Mouse (Mus musculus): Measurements from ENCODE around the gene Sstr3. TPM values are rescaled to one million over a fixed set of nuclear protein-coding genes. Genes with fewer than 3 reads are reported as not detected.

Sstr3 gene
- polyA plus RNA-seq, 1 experiment from 2014 or later, result 0.58 TPM

DNA sequence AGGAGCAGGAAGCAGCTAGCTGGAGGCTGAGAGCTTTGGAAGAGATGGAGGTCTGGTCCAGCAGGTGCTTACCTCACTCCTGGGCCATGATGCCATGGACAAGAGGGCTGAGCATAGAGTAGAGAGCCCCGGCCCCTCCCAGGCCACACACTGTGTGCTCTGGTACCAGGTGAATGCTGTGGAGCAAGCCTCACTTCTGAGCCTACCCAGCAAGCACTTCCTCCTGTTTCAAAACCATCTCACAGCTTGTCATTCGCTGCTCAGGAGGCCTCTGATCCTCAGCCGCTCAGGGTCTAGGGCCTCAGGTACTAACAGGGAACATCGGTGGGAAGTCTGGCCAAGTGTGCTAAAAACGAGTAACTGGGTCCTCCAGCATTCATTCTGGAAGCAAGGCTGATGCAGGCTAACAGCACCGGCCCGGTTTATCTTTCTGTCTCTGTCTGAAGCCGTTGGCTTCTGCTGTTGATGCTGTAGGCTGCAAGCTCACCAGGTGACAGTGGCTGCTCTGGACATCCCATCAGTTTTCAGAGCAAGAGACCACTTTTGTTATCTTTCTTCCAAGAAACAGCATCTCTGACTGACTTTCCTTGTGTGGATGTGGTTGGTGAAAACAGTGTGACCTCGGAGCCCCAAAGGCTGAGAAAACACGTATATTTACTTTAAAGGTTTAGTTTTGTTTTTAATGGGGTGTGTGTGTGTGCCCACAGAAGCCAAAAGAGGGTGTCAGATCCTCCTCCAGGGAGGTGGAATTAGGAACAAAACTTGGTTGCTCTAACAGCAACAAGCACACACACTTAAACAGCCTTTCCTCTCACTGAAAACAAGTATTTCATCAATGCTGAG lies 13.4 kb upstream of the Sstr3 start:
- H3K36me3 ChIP-seq, result no peaks in the 10 kb centered on the region
- H3K27me3 ChIP-seq, result no peaks in the 10 kb centered on the region
- H3K9ac ChIP-seq, result no peak overlapping the region
- H3K4me1 ChIP-seq, result peaks cover 19% of the 10 kb centered on the region; the same call in 1 of the 2 replicates
- no peak for ATAC-seq (replicated peaks; ENCODE audit: low FRiP score)
- no peak overlapping the region for H3K27ac ChIP-seq
- 66% methylated on average over 10 of the region's 10 CpGs for WGBS
- no peak overlapping the region for H3K4me3 ChIP-seq (replicated peaks)
- no peak overlapping the region for H3K4me2 ChIP-seq
- H3K9me3 ChIP-seq (replicated peaks), result no peaks in the 10 kb centered on the region; the same call in 1 of the 2 replicates

DNA sequence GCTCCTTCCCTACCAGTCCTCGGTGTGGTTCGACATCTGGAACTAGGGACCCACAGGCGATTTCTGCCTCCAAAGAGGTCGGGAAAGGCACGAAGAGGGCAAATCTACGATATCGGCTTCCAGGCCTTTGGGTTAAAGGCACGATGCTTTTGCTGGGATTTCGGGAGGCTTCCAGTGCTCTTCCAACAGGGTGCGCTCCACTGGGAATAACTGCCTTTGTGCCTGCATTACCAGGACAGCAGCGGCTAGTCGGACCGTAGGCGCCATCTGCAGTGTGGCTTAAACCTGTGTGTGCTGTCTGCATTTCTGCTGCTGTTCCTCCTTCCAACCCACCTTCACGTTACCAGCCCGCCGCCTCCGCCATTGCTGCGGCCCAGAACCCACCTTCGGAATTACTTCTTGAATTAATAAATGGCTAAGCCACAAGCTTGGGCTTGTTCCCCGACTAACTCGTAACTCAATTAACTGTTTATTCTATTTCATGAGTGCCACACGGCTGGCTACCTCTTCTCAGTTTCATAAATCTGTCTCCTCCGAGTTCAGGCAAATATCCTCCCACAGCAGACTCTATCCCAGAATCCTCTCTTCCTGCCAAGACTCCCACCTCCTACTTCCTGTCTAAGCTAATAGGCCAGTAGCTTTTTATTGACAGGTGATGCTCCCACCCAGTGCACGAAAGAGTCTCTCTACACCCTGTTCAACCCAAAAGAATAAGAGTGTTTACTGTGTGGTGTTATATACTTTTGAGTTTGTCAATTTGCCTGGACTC lies 10.2 kb upstream of the Sstr3 start:
- H3K4me3 ChIP-seq (replicated peaks), result peak overlapping the region; percentile 19

GRCm38 (mm10) chr15:78549189-78549734 lies 4.8 kb upstream of the Sstr3 start:
- Histone ChIP-seq H3K4me1 (peaks cover 25% of the 10 kb centered on the region), H3K36me3 (no peaks in the 10 kb centered on the region), H3K9ac (no peak overlapping the region), H3K4me2 (no peak overlapping the region), H3K27ac (no peak overlapping the region), H3K27me3 (peaks cover 6% of the 10 kb centered on the region; the same call in 1 of the 2 replicates), H3K9me3 (replicated peaks) (peaks cover 11% of the 10 kb centered on the region), H3K4me3 (replicated peaks) (no peak overlapping the region)
- WGBS, result 66% methylated on average over 4 of the region's 4 CpGs
- 0 out of 2 replicates have a peak, but pooled peaks have one; percentile 19 for ATAC-seq (replicated peaks; ENCODE audit: low FRiP score)

More for the DNA sequence above, 10.2 kb upstream of the Sstr3 start:
- H3K4me1 ChIP-seq, result peaks cover 14% of the 10 kb centered on the region; the same call in 1 of the 2 replicates
- no peak overlapping the region for H3K27ac ChIP-seq
- no peak for ATAC-seq (replicated peaks; ENCODE audit: low FRiP score)
- no peak overlapping the region for H3K9ac ChIP-seq
- no peaks in the 10 kb centered on the region for H3K36me3 ChIP-seq
- H3K9me3 ChIP-seq (replicated peaks), result peaks cover 11% of the 10 kb centered on the region
- WGBS, result 58% methylated on average over 25 of the region's 25 CpGs
- peak overlapping the region; percentile 40 for H3K4me2 ChIP-seq
- H3K27me3 ChIP-seq, result no peaks in the 10 kb centered on the region

DNA sequence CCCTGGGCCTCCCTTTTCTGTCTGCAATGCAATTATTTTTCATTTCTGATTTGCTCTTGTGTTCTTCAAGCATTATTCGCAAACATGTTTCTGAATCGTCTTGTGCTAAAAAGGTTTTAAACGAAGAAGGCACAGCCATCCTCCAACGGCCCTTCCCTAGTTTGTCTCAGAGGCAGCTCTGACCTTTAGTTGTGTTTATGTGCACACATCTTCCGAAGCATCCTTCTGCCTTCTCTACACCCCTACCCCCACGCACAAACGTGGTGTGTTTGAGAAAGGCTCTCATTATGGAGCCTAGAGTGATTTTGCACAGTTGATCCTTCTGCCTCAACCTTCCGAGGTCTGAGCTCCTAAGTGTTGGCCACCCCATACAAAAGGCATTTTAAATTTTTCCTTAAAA lies 4.2 kb upstream of the Sstr3 start:
- H3K27me3 ChIP-seq, result peaks cover 6% of the 10 kb centered on the region; the same call in 1 of the 2 replicates
- no peak overlapping the region for H3K27ac ChIP-seq
- no peak overlapping the region for H3K9ac ChIP-seq
- WGBS, result 54% methylated on average over 8 of the region's 8 CpGs
- ATAC-seq (replicated peaks; ENCODE audit: low FRiP score), result no peak
- no peak overlapping the region for H3K4me2 ChIP-seq
- H3K4me3 ChIP-seq (replicated peaks), result no peak overlapping the region
- H3K4me1 ChIP-seq, result peaks cover 28% of the 10 kb centered on the region
- H3K36me3 ChIP-seq, result no peaks in the 10 kb centered on the region
- peaks cover 11% of the 10 kb centered on the region for H3K9me3 ChIP-seq (replicated peaks)

DNA sequence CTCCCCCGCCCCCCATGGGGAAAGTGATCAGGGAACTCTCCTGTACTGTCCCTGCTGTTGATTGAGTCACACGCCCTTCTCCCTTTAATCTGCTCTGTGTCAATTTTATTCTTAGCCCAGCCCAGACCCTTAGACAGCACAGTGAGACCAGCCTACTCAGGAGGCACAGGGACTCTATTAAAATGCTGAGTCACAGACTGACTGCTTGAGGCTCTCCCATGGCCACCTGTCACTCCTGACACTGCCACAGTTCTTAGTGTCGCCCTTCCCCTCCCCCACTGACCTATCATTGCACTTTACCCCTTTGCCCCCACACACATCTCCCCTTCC lies 3.8 kb upstream of the Sstr3 start:
- no peaks in the 10 kb centered on the region for H3K36me3 ChIP-seq
- no peak for ATAC-seq (replicated peaks; ENCODE audit: low FRiP score)
- no peak overlapping the region for H3K9ac ChIP-seq
- H3K4me1 ChIP-seq, result peaks cover 28% of the 10 kb centered on the region
- H3K4me3 ChIP-seq (replicated peaks), result no peak overlapping the region
- H3K9me3 ChIP-seq (replicated peaks), result peaks cover 11% of the 10 kb centered on the region
- no peak overlapping the region for H3K27ac ChIP-seq
- no peak overlapping the region for H3K4me2 ChIP-seq
- H3K27me3 ChIP-seq, result peaks cover 6% of the 10 kb centered on the region; the same call in 1 of the 2 replicates
- WGBS, result 29% methylated on average over 3 of the region's 3 CpGs

GRCm38 (mm10) chr15:78547415-78548335 lies 3.2 kb upstream of the Sstr3 start:
- ATAC-seq (replicated peaks; ENCODE audit: low FRiP score), result no peak
- 39% methylated on average over 5 of the region's 5 CpGs for WGBS
- Histone ChIP-seq H3K27me3 (peaks cover 6% of the 10 kb centered on the region; the same call in 1 of the 2 replicates), H3K36me3 (no peaks in the 10 kb centered on the region), H3K4me3 (replicated peaks) (no peak overlapping the region), H3K4me1 (peaks cover 33% of the 10 kb centered on the region), H3K9me3 (replicated peaks) (peaks cover 11% of the 10 kb centered on the region), H3K4me2 (no peak overlapping the region), H3K27ac (no peak overlapping the region), H3K9ac (no peak overlapping the region)

DNA sequence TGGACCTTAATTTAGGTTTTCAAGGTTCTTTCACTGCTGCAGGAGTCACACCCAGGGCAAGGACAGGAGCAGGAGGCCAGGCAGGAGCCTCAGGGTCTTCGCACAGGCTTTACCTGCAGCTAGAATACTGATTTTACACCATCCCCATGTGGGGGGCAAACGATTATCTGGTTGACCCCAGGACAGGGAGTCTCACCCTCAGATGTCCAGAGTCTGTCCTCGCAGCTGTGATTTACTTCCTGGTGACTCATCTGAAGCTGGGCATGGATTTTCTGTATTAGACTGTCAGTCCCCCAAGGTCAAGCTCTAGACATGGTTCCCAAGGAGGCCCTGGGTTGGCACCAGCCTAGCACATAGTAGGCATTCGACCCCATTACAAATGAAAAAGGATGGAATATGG lies 1.6 kb upstream of the Sstr3 start:
- H3K27me3 ChIP-seq, result peaks cover 6% of the 10 kb centered on the region; the same call in 1 of the 2 replicates
- no peak overlapping the region for H3K9ac ChIP-seq
- peaks cover 36% of the 10 kb centered on the region for H3K4me1 ChIP-seq
- ATAC-seq (replicated peaks; ENCODE audit: low FRiP score), result no peak
- no peak overlapping the region for H3K4me3 ChIP-seq (replicated peaks)
- 76% methylated on average over 4 of the region's 4 CpGs for WGBS
- no peak overlapping the region for H3K27ac ChIP-seq
- no peak overlapping the region for H3K4me2 ChIP-seq
- peaks cover 4% of the 10 kb centered on the region for H3K9me3 ChIP-seq (replicated peaks)
- H3K36me3 ChIP-seq, result no peaks in the 10 kb centered on the region

GRCm38 (mm10) chr15:78544041-78544440 lies 444 bp downstream of the Sstr3 start:
- no peaks in the 10 kb centered on the region for H3K9me3 ChIP-seq (replicated peaks)
- ATAC-seq (replicated peaks; ENCODE audit: low FRiP score), result 0 out of 2 replicates have a peak, but pooled peaks have one; percentile 3
- H3K4me1 ChIP-seq, result peaks cover 36% of the 10 kb centered on the region
- peaks cover 6% of the 10 kb centered on the region; the same call in 1 of the 2 replicates for H3K27me3 ChIP-seq
- no peak overlapping the region for H3K9ac ChIP-seq
- no peaks in the 10 kb centered on the region for H3K36me3 ChIP-seq
- no peak overlapping the region for H3K4me3 ChIP-seq (replicated peaks)
- no peak overlapping the region for H3K27ac ChIP-seq
- WGBS, result 46% methylated on average over 15 of the region's 15 CpGs
- H3K4me2 ChIP-seq, result peak overlapping the region; percentile 48

DNA sequence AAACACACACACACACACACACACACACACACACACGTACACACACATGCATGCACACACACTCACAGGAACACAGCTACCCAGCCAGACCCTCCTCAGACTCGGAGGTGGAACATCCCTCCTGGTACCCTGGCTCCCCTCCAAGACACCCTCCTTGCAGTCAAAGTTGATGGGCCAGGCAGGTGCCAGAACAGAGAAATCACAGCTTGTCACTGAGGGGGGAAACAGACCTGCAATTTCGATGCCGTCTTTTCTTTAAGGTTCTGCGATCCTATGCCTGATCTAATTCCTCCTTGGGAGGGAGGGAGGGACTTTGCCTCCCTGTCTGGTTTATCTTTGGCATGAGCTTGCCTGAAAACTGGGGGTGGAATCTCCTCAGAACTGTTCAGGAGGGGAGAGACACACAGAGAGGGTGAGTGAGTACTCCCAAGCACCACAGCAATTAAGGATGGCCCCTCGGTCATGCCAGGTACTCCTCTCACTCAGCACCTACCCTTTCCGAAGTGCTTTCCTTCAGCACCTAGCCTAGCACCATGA lies 1.6 kb downstream of the Sstr3 start:
- Histone ChIP-seq H3K4me3 (replicated peaks) (no peak overlapping the region), H3K9ac (no peak overlapping the region), H3K9me3 (replicated peaks) (no peaks in the 10 kb centered on the region), H3K36me3 (no peaks in the 10 kb centered on the region), H3K4me1 (peaks cover 27% of the 10 kb centered on the region), H3K27ac (no peak overlapping the region), H3K4me2 (no peak overlapping the region), H3K27me3 (peaks cover 6% of the 10 kb centered on the region; the same call in 1 of the 2 replicates)
- ATAC-seq (replicated peaks; ENCODE audit: low FRiP score), result no peak
- 55% methylated on average over 7 of the region's 7 CpGs for WGBS

GRCm38 (mm10) chr15:78542098-78542766 lies 2.3 kb downstream of the Sstr3 start:
- H3K4me3 ChIP-seq (replicated peaks), result no peak overlapping the region
- H3K4me1 ChIP-seq, result peaks cover 24% of the 10 kb centered on the region
- H3K4me2 ChIP-seq, result no peak overlapping the region
- no peaks in the 10 kb centered on the region for H3K9me3 ChIP-seq (replicated peaks)
- H3K36me3 ChIP-seq, result no peaks in the 10 kb centered on the region
- no peak overlapping the region for H3K9ac ChIP-seq
- peaks cover 6% of the 10 kb centered on the region; the same call in 1 of the 2 replicates for H3K27me3 ChIP-seq
- H3K27ac ChIP-seq, result no peak overlapping the region
- 76% methylated on average over 3 of the region's 3 CpGs for WGBS
- no peak for ATAC-seq (replicated peaks; ENCODE audit: low FRiP score)
